Mouse (Mus musculus) megakaryocyte, embryonic 14.5 days (primary cell): ENCODE measurements around the gene Pxn.

Experiments used
- FLI1 ChIP-seq: IDR thresholded peaks from 2 replicates; pipeline ENCODE4 v1.6.1; 2012; ENCODE audit warnings: low read length, inconsistent platforms, mixed read lengths
- GATA1 ChIP-seq: IDR thresholded peaks from 3 replicates; pipeline ENCODE4 v1.6.1; 2012; ENCODE audit warnings: mixed read lengths, low read length, inconsistent platforms, borderline replicate concordance

DNA sequence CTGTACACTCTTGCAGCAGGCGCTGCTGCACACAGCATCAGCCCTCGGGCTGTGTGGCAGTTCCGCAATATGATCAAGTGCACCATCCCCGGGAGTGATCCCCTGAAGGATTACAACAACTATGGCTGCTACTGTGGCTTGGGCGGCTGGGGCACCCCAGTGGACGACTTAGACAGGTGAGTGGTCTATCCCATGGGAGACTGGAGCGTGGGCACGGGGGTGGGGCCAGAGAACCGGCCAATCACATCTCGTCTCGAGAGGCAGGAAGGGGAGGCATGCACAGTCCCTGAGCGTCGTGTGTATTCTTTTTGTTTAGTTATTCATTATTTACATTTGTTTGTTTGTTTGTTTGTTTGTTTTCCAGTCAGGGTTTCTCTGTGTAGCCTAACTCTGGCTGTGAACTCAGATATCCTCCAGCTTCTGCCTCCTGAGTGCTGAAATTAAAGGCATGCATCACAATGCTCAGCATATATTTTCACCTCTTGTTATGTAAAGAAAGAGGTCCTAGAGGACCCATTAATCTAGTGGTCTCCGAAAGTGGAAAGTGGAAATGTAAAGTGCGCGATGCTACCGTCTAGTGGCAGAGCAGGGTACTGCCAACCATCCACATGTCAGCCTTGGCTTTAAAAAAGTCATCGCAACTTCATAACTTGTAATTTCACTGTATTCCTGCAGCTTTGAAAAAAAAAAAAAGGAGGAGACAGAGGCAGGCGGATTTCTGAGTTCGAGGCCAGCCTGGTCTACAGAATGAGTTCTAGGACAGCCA lies 35.5 kb upstream of the Pxn start:
- no peak for TF ChIP-seq GATA1
- no peak for TF ChIP-seq FLI1
